Mouse (Mus musculus) kidney, embryonic 16.5 days (tissue): ENCODE measurements around the gene Gfpt1. TPM values are rescaled to one million over a fixed set of nuclear protein-coding genes. Genes with fewer than 3 reads are reported as not detected.

ENCODE experiments used
- ATAC-seq: fragments of 200-750 bp; cut with Nextera tagmentation; 2 replicates; pipeline ENCODE4 v1.8.0; 2017; ENCODE audit warnings: moderate TSS enrichment; ENCODE audit not compliant: low FRiP score, low TSS enrichment
- H3K27ac ChIP-seq: fragments of 300-500 bp; sonication (generic); 2 replicates; pipeline ENCODE4 v1.5.1; 2014; ENCODE audit warnings: low read length
- H3K27me3 ChIP-seq: fragments of 300-500 bp; sonication (generic); 2 replicates; pipeline ENCODE4 v1.6.1; 2014; ENCODE audit warnings: low read length, control low read depth, mixed read lengths; ENCODE audit not compliant: insufficient read depth
- H3K36me3 ChIP-seq: fragments of 300-500 bp; sonication (generic); 2 replicates; pipeline ENCODE4 v1.6.1; 2014; ENCODE audit warnings: low read length, control low read depth, mixed read lengths; ENCODE audit not compliant: insufficient read depth
- H3K4me1 ChIP-seq: fragments of 300-500 bp; sonication (generic); 2 replicates; pipeline ENCODE4 v1.6.1; 2014; ENCODE audit warnings: low read length, control low read depth, mixed read lengths; ENCODE audit not compliant: insufficient read depth
- H3K4me2 ChIP-seq: fragments of 300-500 bp; sonication (generic); replicated peaks from 2 replicates; pipeline ENCODE4 v1.6.1; 2014; ENCODE audit warnings: low read depth, low read length
- H3K4me3 ChIP-seq: fragments of 300-500 bp; sonication (generic); 2 replicates; pipeline ENCODE4 v1.5.1; 2014; ENCODE audit warnings: mild to moderate bottlenecking, low read length
- H3K9ac ChIP-seq: fragments of 300-500 bp; sonication (generic); replicated peaks from 2 replicates; pipeline ENCODE4 v1.6.1; 2014; ENCODE audit warnings: low read length
- H3K9me3 ChIP-seq: fragments of 300-500 bp; sonication (generic); 2 replicates; pipeline ENCODE4 v1.6.1; 2016; ENCODE audit warnings: low read length, control low read depth
- WGBS: fragments of 180-500 bp; shearing (Covaris S2); extraction: QIAGEN DNeasy Blood & Tissue Kit; methylation state at CpG from one replicate; pipeline ENCODE4 v1.1.7; 2014; 5-methylcytosine and 5-hydroxymethylcytosine counted together
- polyA plus RNA-seq: library from polyadenylated mRNA; unstranded; fragments of >200 nt; fragmentation: Nextera tagmentation; extraction: Ambion mirVana; gene quantifications from 2 replicates; pipeline ENCODE4 v1.2.1, GENCODE M21; 2015

Gfpt1 gene
- polyA plus RNA-seq, 1 experiment from 2014 or later, result 18.1 TPM

DNA sequence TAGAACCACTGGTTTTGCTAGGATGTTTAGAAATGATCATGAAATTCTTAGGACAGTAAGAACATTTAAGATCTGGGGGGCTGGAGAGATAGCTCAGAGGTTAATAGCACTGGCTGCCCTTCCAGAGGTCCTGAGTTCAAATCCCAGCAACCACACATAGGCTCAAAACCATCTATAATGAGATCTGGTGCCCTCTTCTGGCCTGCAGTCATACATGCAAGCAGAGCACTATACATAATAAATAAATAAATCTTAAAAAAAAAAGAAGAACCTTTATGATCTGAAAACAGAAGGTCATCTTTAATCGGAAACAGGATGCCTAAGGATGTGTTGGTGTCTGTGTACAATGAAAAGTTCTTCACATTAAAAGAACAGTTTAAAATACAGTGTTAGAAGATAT lies 17.1 kb downstream of the Gfpt1 start:
- H3K9me3 ChIP-seq, result no peaks in the 10 kb centered on the region
- no peaks in the 10 kb centered on the region for H3K27me3 ChIP-seq
- peaks cover 62% of the 10 kb centered on the region for H3K36me3 ChIP-seq
- no peak overlapping the region for H3K9ac ChIP-seq
- ATAC-seq, result no peak
- no peaks in the 10 kb centered on the region for H3K4me1 ChIP-seq
- H3K4me3 ChIP-seq, result no peak overlapping the region
- H3K4me2 ChIP-seq, result no peak overlapping the region
- WGBS, result 92% methylated on average over 1 of the region's 1 CpGs
- no peak overlapping the region for H3K27ac ChIP-seq

DNA sequence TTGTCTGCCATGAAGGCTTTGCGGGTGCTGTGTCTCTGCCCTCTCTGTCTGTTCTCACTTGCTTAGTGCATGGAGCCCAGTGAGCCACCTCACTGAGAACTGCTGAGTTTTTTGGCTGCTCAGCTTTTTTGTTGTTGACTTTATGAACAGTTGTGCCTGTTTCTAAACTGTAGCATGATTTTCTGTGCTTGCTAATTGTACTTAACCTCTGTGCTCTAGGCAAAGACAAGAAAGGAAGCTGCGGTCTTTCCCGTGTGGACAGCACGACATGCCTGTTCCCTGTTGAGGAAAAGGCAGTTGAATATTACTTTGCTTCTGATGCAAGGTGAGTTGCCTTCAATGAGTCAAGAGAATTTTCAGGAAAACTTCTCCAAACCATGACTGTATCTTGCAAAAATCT lies 20.9 kb downstream of the Gfpt1 start:
- peaks cover 68% of the 10 kb centered on the region for H3K36me3 ChIP-seq
- H3K9ac ChIP-seq, result no peak overlapping the region
- no peak overlapping the region for H3K27ac ChIP-seq
- H3K4me2 ChIP-seq, result no peak overlapping the region
- no peaks in the 10 kb centered on the region for H3K9me3 ChIP-seq
- H3K4me3 ChIP-seq, result no peak overlapping the region
- 88% methylated on average over 4 of the region's 4 CpGs for WGBS
- no peaks in the 10 kb centered on the region for H3K27me3 ChIP-seq
- no peaks in the 10 kb centered on the region for H3K4me1 ChIP-seq
- ATAC-seq, result no peak

DNA sequence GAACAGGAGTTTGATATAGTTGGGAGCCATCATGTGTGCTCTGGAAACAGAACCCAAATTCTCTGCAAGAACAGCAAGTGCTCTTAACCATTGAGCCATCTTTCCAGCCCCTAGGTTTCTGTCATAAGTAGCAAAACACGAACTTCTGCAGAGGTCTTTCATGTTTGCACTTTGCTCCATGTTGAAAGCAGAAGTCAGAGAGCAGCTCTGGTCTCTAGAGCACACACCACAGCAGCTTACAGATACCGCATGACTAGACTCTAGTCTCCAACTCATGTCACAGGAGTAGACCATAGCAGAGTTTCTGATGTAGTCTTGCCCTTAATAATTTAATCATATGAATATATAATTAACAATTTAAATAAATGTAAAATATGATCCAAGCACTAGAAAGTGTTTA lies 25.6 kb downstream of the Gfpt1 start:
- no peaks in the 10 kb centered on the region for H3K27me3 ChIP-seq
- H3K4me1 ChIP-seq, result no peaks in the 10 kb centered on the region
- H3K9me3 ChIP-seq, result no peaks in the 10 kb centered on the region
- H3K9ac ChIP-seq, result no peak overlapping the region
- H3K4me2 ChIP-seq, result no peak overlapping the region
- peaks cover 72% of the 10 kb centered on the region for H3K36me3 ChIP-seq
- ATAC-seq, result no peak
- H3K27ac ChIP-seq, result no peak overlapping the region
- 96% methylated on average over 2 of the region's 2 CpGs for WGBS
- H3K4me3 ChIP-seq, result no peak overlapping the region

DNA sequence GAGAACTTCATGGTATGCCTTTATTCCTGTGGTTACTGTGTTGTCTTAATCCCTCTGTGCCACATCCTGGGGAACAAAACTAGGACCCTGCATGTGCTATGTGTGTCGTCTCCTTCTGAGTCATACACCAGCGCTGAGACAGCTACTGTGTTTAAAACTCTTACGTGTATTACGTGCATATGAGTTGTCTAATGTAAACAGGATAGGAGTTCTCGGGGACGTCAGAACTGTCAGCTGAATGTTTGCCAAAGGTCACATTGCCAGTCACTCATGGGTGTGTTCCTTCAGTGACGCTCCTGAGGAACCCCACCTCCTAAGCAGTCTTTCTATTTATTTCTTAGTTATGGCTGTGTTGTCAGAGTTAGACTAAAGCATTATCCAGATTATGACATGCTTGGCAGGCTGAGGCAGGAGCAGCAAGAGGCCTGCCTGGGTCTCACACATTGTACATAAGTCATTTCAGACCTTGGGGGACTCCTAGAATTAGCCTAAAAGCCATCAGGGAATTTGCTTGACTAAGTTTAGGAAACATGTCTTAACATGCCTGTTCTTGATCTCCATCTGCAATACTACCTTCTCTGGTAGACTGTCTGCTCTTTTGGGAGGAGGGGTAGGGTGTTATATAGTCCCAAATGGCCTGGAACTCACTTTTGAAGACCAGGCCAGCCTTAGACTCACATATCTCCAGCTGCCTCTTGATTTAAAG lies 26.7 kb downstream of the Gfpt1 start:
- Histone ChIP-seq H3K4me2 (no peak overlapping the region), H3K9ac (no peak overlapping the region), H3K36me3 (peaks cover 70% of the 10 kb centered on the region), H3K27ac (no peak overlapping the region), H3K9me3 (no peaks in the 10 kb centered on the region), H3K27me3 (no peaks in the 10 kb centered on the region), H3K4me3 (no peak overlapping the region), H3K4me1 (no peaks in the 10 kb centered on the region)
- WGBS, result 79% methylated on average over 7 of the region's 7 CpGs
- ATAC-seq, result no peak

DNA sequence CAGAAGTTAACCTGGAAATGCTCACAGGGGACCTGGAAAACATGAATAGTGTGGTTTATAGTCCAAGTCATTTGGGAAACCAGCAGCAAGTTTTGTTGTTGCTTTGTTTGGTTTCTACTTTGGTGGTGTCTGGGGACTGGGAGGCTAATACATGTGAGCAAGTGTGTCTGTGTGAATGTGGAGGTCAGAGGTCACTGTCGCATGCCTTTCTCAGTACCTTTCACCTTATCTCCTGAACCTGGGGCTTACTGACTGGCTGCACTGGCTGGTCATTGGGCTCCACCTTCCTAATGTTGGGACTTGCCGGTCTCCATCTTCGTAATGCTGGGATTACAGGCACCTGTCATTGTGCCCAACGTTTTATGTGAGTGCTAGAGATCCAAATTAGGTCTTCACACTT lies 28.0 kb downstream of the Gfpt1 start:
- Histone ChIP-seq H3K36me3 (peaks cover 61% of the 10 kb centered on the region), H3K4me3 (no peak overlapping the region), H3K4me2 (no peak overlapping the region), H3K9me3 (no peaks in the 10 kb centered on the region), H3K27ac (no peak overlapping the region), H3K9ac (no peak overlapping the region), H3K27me3 (no peaks in the 10 kb centered on the region), H3K4me1 (no peaks in the 10 kb centered on the region)
- WGBS, result 91% methylated on average over 4 of the region's 4 CpGs
- ATAC-seq, result no peak

DNA sequence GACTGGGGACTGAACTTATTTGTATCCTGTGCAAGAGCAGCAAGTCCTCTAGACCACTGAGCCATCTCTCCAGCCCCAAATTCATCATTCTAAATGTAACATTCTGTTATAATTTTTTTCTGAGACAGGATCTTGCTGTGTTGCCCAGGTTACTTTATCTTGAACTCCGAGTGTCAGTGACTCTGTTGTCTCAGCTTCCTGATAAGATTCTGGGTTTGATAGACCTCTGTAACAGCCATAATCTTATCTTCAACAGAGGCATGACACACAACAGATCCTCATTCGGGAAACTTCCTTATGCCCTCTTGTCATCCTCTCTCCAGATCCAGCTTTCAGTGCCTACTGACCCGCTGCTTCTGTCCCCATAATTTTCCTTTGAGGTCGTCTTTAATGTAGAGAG lies 30.1 kb downstream of the Gfpt1 start:
- H3K4me2 ChIP-seq, result no peak overlapping the region
- H3K36me3 ChIP-seq, result peaks cover 60% of the 10 kb centered on the region
- H3K4me1 ChIP-seq, result no peaks in the 10 kb centered on the region
- H3K27me3 ChIP-seq, result no peaks in the 10 kb centered on the region
- no peak overlapping the region for H3K27ac ChIP-seq
- ATAC-seq, result no peak
- WGBS, result 80% methylated on average over 4 of the region's 4 CpGs
- no peak overlapping the region for H3K9ac ChIP-seq
- no peak overlapping the region for H3K4me3 ChIP-seq
- H3K9me3 ChIP-seq, result no peaks in the 10 kb centered on the region

DNA sequence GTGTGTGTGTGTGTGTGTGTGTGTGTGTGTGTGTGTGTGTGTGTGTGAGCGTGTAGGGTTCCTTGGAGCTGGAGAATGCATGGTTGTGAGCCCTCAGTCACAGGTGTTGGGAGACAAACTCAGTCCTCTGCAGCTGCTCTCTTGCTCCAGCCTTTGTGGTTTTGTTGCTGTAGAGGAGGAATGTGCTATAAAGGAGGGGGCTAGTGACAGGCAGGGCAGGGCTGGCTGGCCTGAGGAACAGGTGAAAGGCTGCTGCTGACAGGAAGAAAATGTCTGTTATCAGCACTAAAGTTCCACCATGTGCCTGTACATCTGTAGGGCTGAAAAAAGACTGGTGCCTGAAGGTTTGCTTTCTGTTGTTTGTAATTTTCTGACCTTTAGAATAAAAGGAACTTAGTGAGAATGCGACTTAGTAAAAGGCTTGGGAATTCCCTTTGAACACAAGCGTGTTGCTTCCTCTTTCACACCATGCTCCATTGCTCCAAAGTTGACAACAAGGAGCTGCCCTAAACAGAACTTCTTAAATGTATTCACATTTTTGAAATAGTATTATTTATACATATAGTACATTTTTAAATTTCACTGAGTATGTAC lies 32.5 kb downstream of the Gfpt1 start:
- Histone ChIP-seq H3K4me1 (no peaks in the 10 kb centered on the region), H3K4me2 (no peak overlapping the region), H3K9me3 (no peaks in the 10 kb centered on the region), H3K27me3 (no peaks in the 10 kb centered on the region), H3K4me3 (no peak overlapping the region), H3K9ac (no peak overlapping the region), H3K27ac (no peak overlapping the region), H3K36me3 (peaks cover 58% of the 10 kb centered on the region)
- no peak for ATAC-seq
- 78% methylated on average over 3 of the region's 3 CpGs for WGBS

DNA sequence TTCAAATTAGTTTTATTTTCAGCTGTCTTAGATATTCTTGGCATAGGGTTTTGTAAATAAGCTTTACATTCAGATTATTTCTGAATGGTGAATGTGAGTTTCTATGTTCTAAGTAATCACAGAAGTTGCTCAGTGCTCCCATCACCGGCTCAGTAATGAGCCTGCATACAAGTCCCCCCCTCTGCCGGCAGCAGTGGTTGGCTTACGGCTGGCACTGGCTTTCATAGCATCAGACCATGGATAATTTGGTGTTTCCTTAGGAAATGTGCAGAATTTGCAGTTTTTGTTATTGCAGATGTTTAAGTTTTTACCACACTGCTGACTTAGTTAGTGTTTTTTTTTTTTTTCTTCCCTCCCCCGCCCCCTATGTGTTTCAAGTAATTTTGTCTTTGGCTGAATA lies 36.8 kb downstream of the Gfpt1 start:
- Histone ChIP-seq H3K9me3 (no peaks in the 10 kb centered on the region), H3K4me1 (no peaks in the 10 kb centered on the region), H3K4me2 (no peak overlapping the region), H3K36me3 (peaks cover 58% of the 10 kb centered on the region), H3K4me3 (no peak overlapping the region), H3K9ac (no peak overlapping the region), H3K27me3 (no peaks in the 10 kb centered on the region), H3K27ac (no peak overlapping the region)
- 91% methylated on average over 4 of the region's 4 CpGs for WGBS
- ATAC-seq, result no peak

DNA sequence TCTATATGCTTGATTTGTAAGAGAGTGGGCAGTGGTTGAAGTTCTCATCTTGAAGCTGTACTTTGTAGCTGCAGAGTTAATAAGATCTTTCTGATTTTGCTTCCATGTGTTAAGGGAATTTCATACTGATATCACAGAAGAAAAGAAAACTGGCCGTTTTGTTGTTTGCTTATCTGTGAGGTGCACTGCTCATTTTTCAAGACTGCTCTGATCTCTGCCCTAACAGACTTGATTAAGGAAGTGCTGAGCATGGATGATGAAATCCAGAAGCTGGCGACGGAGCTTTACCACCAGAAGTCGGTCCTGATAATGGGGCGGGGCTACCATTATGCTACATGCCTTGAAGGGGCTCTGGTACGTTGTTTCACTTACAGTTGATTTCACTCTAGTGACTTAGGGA lies 42.4 kb downstream of the Gfpt1 start:
- no peak for ATAC-seq
- Histone ChIP-seq H3K27me3 (no peaks in the 10 kb centered on the region), H3K9me3 (no peaks in the 10 kb centered on the region), H3K4me3 (no peak overlapping the region), H3K27ac (no peak overlapping the region), H3K4me1 (no peaks in the 10 kb centered on the region), H3K9ac (no peak overlapping the region), H3K4me2 (no peak overlapping the region), H3K36me3 (peaks cover 64% of the 10 kb centered on the region)
- 90% methylated on average over 6 of the region's 6 CpGs for WGBS

DNA sequence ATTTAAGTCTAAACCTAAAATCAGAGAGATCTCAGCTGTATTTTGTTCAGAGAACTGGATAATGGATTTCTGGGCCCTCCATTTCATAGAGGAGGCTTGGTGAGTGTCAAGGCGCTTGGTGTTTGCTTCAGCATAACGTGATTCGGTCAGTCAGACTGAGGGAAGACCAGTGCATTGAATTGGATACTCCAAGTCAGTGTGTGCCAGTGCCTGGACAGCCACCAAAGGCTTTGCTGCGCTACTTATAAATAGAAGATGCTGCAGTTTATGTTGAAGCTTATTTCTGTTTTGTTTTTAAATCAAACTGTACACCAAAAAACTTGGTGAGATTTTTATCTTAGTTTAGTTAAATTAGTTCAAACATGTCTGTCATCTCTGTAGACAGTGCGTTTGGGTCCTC lies 45.7 kb downstream of the Gfpt1 start:
- H3K9ac ChIP-seq, result no peak overlapping the region

More for the DNA sequence above, 45.7 kb downstream of the Gfpt1 start:
- ATAC-seq, result no peak
- Histone ChIP-seq H3K27me3 (no peaks in the 10 kb centered on the region), H3K4me1 (no peaks in the 10 kb centered on the region), H3K4me2 (no peak overlapping the region), H3K27ac (no peak overlapping the region), H3K36me3 (peaks cover 44% of the 10 kb centered on the region), H3K4me3 (no peak overlapping the region), H3K9me3 (no peaks in the 10 kb centered on the region)
- WGBS, result 93% methylated on average over 5 of the region's 5 CpGs
